Mouse (Mus musculus): ENCODE data around the gene Smoc1. TPM values are rescaled to one million over a fixed set of nuclear protein-coding genes. Genes with fewer than 3 reads are reported as not detected.

Gene Smoc1
- polyA plus RNA-seq, 1 experiment from 2014 or later: 8.6 TPM

- Histone ChIP-seq H3K4me3 (ENCODE audit: low read length) (no peak overlapping the region), H3K36me3 (ENCODE audit: control insufficient read depth, insufficient read depth) (no peaks in the 10 kb centered on the region), H3K9me3 (replicated peaks; ENCODE audit: control insufficient read depth, low read length) (no peaks in the 10 kb centered on the region), H3K27me3 (ENCODE audit: control insufficient read depth, insufficient read depth, low read length) (no peaks in the 10 kb centered on the region), H3K4me1 (ENCODE audit: control insufficient read depth, insufficient read depth, low read length) (no peaks in the 10 kb centered on the region), H3K9ac (ENCODE audit: low read length) (no peak overlapping the region), H3K27ac (ENCODE audit: low read length) (no peak overlapping the region), H3K4me2 (ENCODE audit: low read depth, low read length) (no peak overlapping the region)
- no peak for ATAC-seq (replicated peaks; ENCODE audit: extremely low read depth, insufficient read depth, low FRiP score)
- 81% methylated on average over 1 of the region's 1 CpGs for WGBS
Measured at GRCm38 (mm10) chr12:81189636-81190035, 163.0 kb downstream of the Smoc1 start.

- WGBS: 68% methylated on average over 2 of the region's 2 CpGs
- H3K4me2 ChIP-seq (ENCODE audit: low read depth, low read length): no peak overlapping the region
- ATAC-seq (replicated peaks; ENCODE audit: extremely low read depth, insufficient read depth, low FRiP score): no peak
Measured at GRCm38 (mm10) chr12:81193968-81194367, 167.4 kb downstream of the Smoc1 start.

GRCm38 (mm10) chr12:81197468-81198075 lies 171.0 kb downstream of the Smoc1 start:
- no peak overlapping the region for H3K9ac ChIP-seq (ENCODE audit: low read length)
- H3K4me2 ChIP-seq (ENCODE audit: low read depth, low read length): no peak overlapping the region
- 61% methylated on average over 5 of the region's 5 CpGs for WGBS
- H3K4me1 ChIP-seq (ENCODE audit: control insufficient read depth, insufficient read depth, low read length): no peaks in the 10 kb centered on the region
- no peak for ATAC-seq (replicated peaks; ENCODE audit: extremely low read depth, insufficient read depth, low FRiP score)
- H3K36me3 ChIP-seq (ENCODE audit: control insufficient read depth, insufficient read depth): no peaks in the 10 kb centered on the region
- H3K4me3 ChIP-seq (ENCODE audit: low read length): no peak overlapping the region
- H3K9me3 ChIP-seq (replicated peaks; ENCODE audit: control insufficient read depth, low read length): no peaks in the 10 kb centered on the region
- no peaks in the 10 kb centered on the region; the same call in none of the 2 replicates for H3K27me3 ChIP-seq (ENCODE audit: control insufficient read depth, insufficient read depth, low read length)
- H3K27ac ChIP-seq (ENCODE audit: low read length): no peak overlapping the region

More at GRCm38 (mm10) chr12:81193968-81194367, 167.4 kb downstream of the Smoc1 start:
- Histone ChIP-seq H3K4me1 (ENCODE audit: control insufficient read depth, insufficient read depth, low read length) (no peaks in the 10 kb centered on the region), H3K27me3 (ENCODE audit: control insufficient read depth, insufficient read depth, low read length) (no peaks in the 10 kb centered on the region; the same call in none of the 2 replicates), H3K4me3 (ENCODE audit: low read length) (no peak overlapping the region), H3K36me3 (ENCODE audit: control insufficient read depth, insufficient read depth) (no peaks in the 10 kb centered on the region), H3K9me3 (replicated peaks; ENCODE audit: control insufficient read depth, low read length) (no peaks in the 10 kb centered on the region), H3K27ac (ENCODE audit: low read length) (no peak overlapping the region), H3K9ac (ENCODE audit: low read length) (no peak overlapping the region)

GRCm38 (mm10) chr12:81199280-81199955 lies 172.8 kb downstream of the Smoc1 start:
- no peak overlapping the region for H3K4me3 ChIP-seq (ENCODE audit: low read length)
- H3K36me3 ChIP-seq (ENCODE audit: control insufficient read depth, insufficient read depth): no peaks in the 10 kb centered on the region
- H3K27me3 ChIP-seq (ENCODE audit: control insufficient read depth, insufficient read depth, low read length): no peaks in the 10 kb centered on the region; the same call in none of the 2 replicates
- H3K4me2 ChIP-seq (ENCODE audit: low read depth, low read length): no peak overlapping the region
- no peak overlapping the region for H3K9ac ChIP-seq (ENCODE audit: low read length)
- ATAC-seq (replicated peaks; ENCODE audit: extremely low read depth, insufficient read depth, low FRiP score): no peak
- H3K27ac ChIP-seq (ENCODE audit: low read length): no peak overlapping the region
- no peaks in the 10 kb centered on the region for H3K9me3 ChIP-seq (replicated peaks; ENCODE audit: control insufficient read depth, low read length)
- no peaks in the 10 kb centered on the region for H3K4me1 ChIP-seq (ENCODE audit: control insufficient read depth, insufficient read depth, low read length)
- 30% methylated on average over 23 of the region's 23 CpGs for WGBS

GRCm38 (mm10) chr12:81203226-81203625 lies 176.6 kb downstream of the Smoc1 start:
- Histone ChIP-seq H3K9ac (ENCODE audit: low read length) (no peak overlapping the region), H3K27me3 (ENCODE audit: control insufficient read depth, insufficient read depth, low read length) (no peaks in the 10 kb centered on the region; the same call in none of the 2 replicates), H3K9me3 (replicated peaks; ENCODE audit: control insufficient read depth, low read length) (no peaks in the 10 kb centered on the region), H3K4me1 (ENCODE audit: control insufficient read depth, insufficient read depth, low read length) (no peaks in the 10 kb centered on the region), H3K4me3 (ENCODE audit: low read length) (no peak overlapping the region), H3K36me3 (ENCODE audit: control insufficient read depth, insufficient read depth) (no peaks in the 10 kb centered on the region), H3K4me2 (ENCODE audit: low read depth, low read length) (no peak overlapping the region), H3K27ac (ENCODE audit: low read length) (no peak overlapping the region)
- no peak for ATAC-seq (replicated peaks; ENCODE audit: extremely low read depth, insufficient read depth, low FRiP score)
- WGBS: 37% methylated on average over 1 of the region's 1 CpGs

GRCm38 (mm10) chr12:81205619-81206560 lies 179.3 kb downstream of the Smoc1 start:
- WGBS: 20% methylated on average over 6 of the region's 6 CpGs
- Histone ChIP-seq H3K4me2 (ENCODE audit: low read depth, low read length) (no peak overlapping the region), H3K4me1 (ENCODE audit: control insufficient read depth, insufficient read depth, low read length) (no peaks in the 10 kb centered on the region), H3K27me3 (ENCODE audit: control insufficient read depth, insufficient read depth, low read length) (no peaks in the 10 kb centered on the region), H3K9ac (ENCODE audit: low read length) (no peak overlapping the region), H3K9me3 (replicated peaks; ENCODE audit: control insufficient read depth, low read length) (no peaks in the 10 kb centered on the region), H3K27ac (ENCODE audit: low read length) (no peak overlapping the region), H3K36me3 (ENCODE audit: control insufficient read depth, insufficient read depth) (no peaks in the 10 kb centered on the region), H3K4me3 (ENCODE audit: low read length) (no peak overlapping the region)
- no peak for ATAC-seq (replicated peaks; ENCODE audit: extremely low read depth, insufficient read depth, low FRiP score)

GRCm38 (mm10) chr12:81208559-81208958 lies 182.0 kb downstream of the Smoc1 start:
- Histone ChIP-seq H3K36me3 (ENCODE audit: control insufficient read depth, insufficient read depth) (no peaks in the 10 kb centered on the region), H3K27ac (ENCODE audit: low read length) (no peak overlapping the region), H3K27me3 (ENCODE audit: control insufficient read depth, insufficient read depth, low read length) (no peaks in the 10 kb centered on the region), H3K9me3 (replicated peaks; ENCODE audit: control insufficient read depth, low read length) (no peaks in the 10 kb centered on the region), H3K9ac (ENCODE audit: low read length) (no peak overlapping the region), H3K4me1 (ENCODE audit: control insufficient read depth, insufficient read depth, low read length) (no peaks in the 10 kb centered on the region), H3K4me3 (ENCODE audit: low read length) (no peak overlapping the region), H3K4me2 (ENCODE audit: low read depth, low read length) (no peak overlapping the region)
- ATAC-seq (replicated peaks; ENCODE audit: extremely low read depth, insufficient read depth, low FRiP score): no peak
- 36% methylated on average over 2 of the region's 2 CpGs for WGBS

- Histone ChIP-seq H3K27ac (ENCODE audit: low read length) (no peak overlapping the region), H3K4me3 (ENCODE audit: low read length) (no peak overlapping the region), H3K9me3 (replicated peaks; ENCODE audit: control insufficient read depth, low read length) (no peaks in the 10 kb centered on the region), H3K9ac (ENCODE audit: low read length) (no peak overlapping the region), H3K4me2 (ENCODE audit: low read depth, low read length) (no peak overlapping the region), H3K4me1 (ENCODE audit: control insufficient read depth, insufficient read depth, low read length) (no peaks in the 10 kb centered on the region), H3K27me3 (ENCODE audit: control insufficient read depth, insufficient read depth, low read length) (no peaks in the 10 kb centered on the region), H3K36me3 (ENCODE audit: control insufficient read depth, insufficient read depth) (no peaks in the 10 kb centered on the region)
- 67% methylated on average over 4 of the region's 4 CpGs for WGBS
- ATAC-seq (replicated peaks; ENCODE audit: extremely low read depth, insufficient read depth, low FRiP score): no peak
Measured at GRCm38 (mm10) chr12:81219339-81219738, 192.7 kb downstream of the Smoc1 start.
